Mouse (Mus musculus): ENCODE measurements around the gene Gpatch1. TPM values are rescaled to one million over a fixed set of nuclear protein-coding genes. Genes with fewer than 3 reads are reported as not detected.
"Not testable (repeated sequence)": the region's sequence is repeated elsewhere in the genome, so short reads cannot be mapped to it uniquely, and the experiment has no call there.

Gpatch1 gene
- polyA plus RNA-seq, 1 experiment from 2014 or later: 17.5 TPM

GRCm38 (mm10) chr7:35264746-35265145, 53.5 kb downstream of the Gpatch1 start:
- Histone ChIP-seq H3K4me1 (ENCODE audit: control insufficient read depth, insufficient read depth, low read depth, low read length) (peaks cover 2% of the 10 kb centered on the region; the same call in 1 of the 2 replicates), H3K36me3 (ENCODE audit: control insufficient read depth, insufficient read depth, low read length) (no peaks in the 10 kb centered on the region), H3K4me3 (ENCODE audit: low read length) (no peak overlapping the region), H3K27me3 (replicated peaks; ENCODE audit: control insufficient read depth, insufficient read depth, low read length) (no peaks in the 10 kb centered on the region), H3K27ac (ENCODE audit: low read depth, low read length) (no peak overlapping the region), H3K9ac (ENCODE audit: low read depth, low read length) (no peak overlapping the region), H3K4me2 (ENCODE audit: low read length) (no peak overlapping the region), H3K9me3 (ENCODE audit: control insufficient read depth, low read length) (no peaks in the 10 kb centered on the region)
- no peak for ATAC-seq
- 9% methylated on average over 7 of the region's 7 CpGs for WGBS

- no peaks in the 10 kb centered on the region for H3K4me1 ChIP-seq (ENCODE audit: control insufficient read depth, insufficient read depth, low read depth, low read length)
- no peak overlapping the region for H3K9ac ChIP-seq (ENCODE audit: low read depth, low read length)
- no peak overlapping the region for H3K27ac ChIP-seq (ENCODE audit: low read depth, low read length)
- ATAC-seq: no peak
- no peaks in the 10 kb centered on the region for H3K27me3 ChIP-seq (replicated peaks; ENCODE audit: control insufficient read depth, insufficient read depth, low read length)
- WGBS: 84% methylated on average over 15 of the region's 15 CpGs
- H3K4me3 ChIP-seq (ENCODE audit: low read length): no peak overlapping the region
- H3K4me2 ChIP-seq (ENCODE audit: low read length): no peak overlapping the region
- H3K36me3 ChIP-seq (ENCODE audit: control insufficient read depth, insufficient read depth, low read length): no peaks in the 10 kb centered on the region
- no peaks in the 10 kb centered on the region for H3K9me3 ChIP-seq (ENCODE audit: control insufficient read depth, low read length)
These were observed 54.4 kb downstream of the Gpatch1 start for GRCm38 (mm10) chr7:35263595-35264489.

GRCm38 (mm10) chr7:35259384-35259783, 58.9 kb downstream of the Gpatch1 start:
- Histone ChIP-seq H3K4me1 (ENCODE audit: control insufficient read depth, insufficient read depth, low read depth, low read length) (no peaks in the 10 kb centered on the region), H3K4me3 (ENCODE audit: low read length) (no peak overlapping the region), H3K4me2 (ENCODE audit: low read length) (no peak overlapping the region), H3K36me3 (ENCODE audit: control insufficient read depth, insufficient read depth, low read length) (no peaks in the 10 kb centered on the region), H3K9ac (ENCODE audit: low read depth, low read length) (no peak overlapping the region), H3K27me3 (replicated peaks; ENCODE audit: control insufficient read depth, insufficient read depth, low read length) (no peaks in the 10 kb centered on the region), H3K9me3 (ENCODE audit: control insufficient read depth, low read length) (no peaks in the 10 kb centered on the region), H3K27ac (ENCODE audit: low read depth, low read length) (no peak overlapping the region)
- no peak for ATAC-seq
- WGBS: 95% methylated on average over 8 of the region's 8 CpGs

GRCm38 (mm10) chr7:35258294-35258693, 59.9 kb downstream of the Gpatch1 start:
- 44% methylated on average over 7 of the region's 7 CpGs for WGBS
- H3K4me3 ChIP-seq (ENCODE audit: low read length): no peak overlapping the region
- H3K9ac ChIP-seq (ENCODE audit: low read depth, low read length): no peak overlapping the region
- ATAC-seq: no peak
- H3K9me3 ChIP-seq (ENCODE audit: control insufficient read depth, low read length): no peaks in the 10 kb centered on the region
- H3K27me3 ChIP-seq (replicated peaks; ENCODE audit: control insufficient read depth, insufficient read depth, low read length): no peaks in the 10 kb centered on the region
- no peak overlapping the region for H3K27ac ChIP-seq (ENCODE audit: low read depth, low read length)
- H3K4me2 ChIP-seq (ENCODE audit: low read length): no peak overlapping the region
- H3K36me3 ChIP-seq (ENCODE audit: control insufficient read depth, insufficient read depth, low read length): no peaks in the 10 kb centered on the region
- H3K4me1 ChIP-seq (ENCODE audit: control insufficient read depth, insufficient read depth, low read depth, low read length): no peaks in the 10 kb centered on the region

GRCm38 (mm10) chr7:35252041-35252558, 66.1 kb downstream of the Gpatch1 start:
- Histone ChIP-seq H3K4me2 (ENCODE audit: low read length) (peak overlapping the region; percentile 58), H3K27ac (ENCODE audit: low read depth, low read length) (no peak overlapping the region), H3K36me3 (ENCODE audit: control insufficient read depth, insufficient read depth, low read length) (no peaks in the 10 kb centered on the region), H3K9me3 (ENCODE audit: control insufficient read depth, low read length) (no peaks in the 10 kb centered on the region), H3K4me1 (ENCODE audit: control insufficient read depth, insufficient read depth, low read depth, low read length) (no peaks in the 10 kb centered on the region; the same call in 1 of the 2 replicates), H3K4me3 (ENCODE audit: low read length) (peak overlapping the region; percentile 25), H3K9ac (ENCODE audit: low read depth, low read length) (peak overlapping the region; percentile 47), H3K27me3 (replicated peaks; ENCODE audit: control insufficient read depth, insufficient read depth, low read length) (no peaks in the 10 kb centered on the region)
- WGBS: 5% methylated on average over 13 of the region's 13 CpGs
- peak; percentile 90 for ATAC-seq

- H3K4me2 ChIP-seq (ENCODE audit: low read length); H3K36me3 ChIP-seq (ENCODE audit: control insufficient read depth, insufficient read depth, low read length); H3K27ac ChIP-seq (ENCODE audit: low read depth, low read length); H3K27me3 ChIP-seq (replicated peaks; ENCODE audit: control insufficient read depth, insufficient read depth, low read length); H3K9me3 ChIP-seq (ENCODE audit: control insufficient read depth, low read length); H3K9ac ChIP-seq (ENCODE audit: low read depth, low read length); ATAC-seq; H3K4me3 ChIP-seq (ENCODE audit: low read length); H3K4me1 ChIP-seq (ENCODE audit: control insufficient read depth, insufficient read depth, low read depth, low read length): not testable (repeated sequence)
- WGBS: 60% methylated on average over 2 of the region's 3 CpGs
These were observed 80.3 kb downstream of the Gpatch1 start for GRCm38 (mm10) chr7:35237935-35238334.

- Histone ChIP-seq H3K27me3 (replicated peaks; ENCODE audit: control insufficient read depth, insufficient read depth, low read length) (no peaks in the 10 kb centered on the region), H3K36me3 (ENCODE audit: control insufficient read depth, insufficient read depth, low read length) (no peaks in the 10 kb centered on the region), H3K4me2 (ENCODE audit: low read length) (peak overlapping the region; percentile 63), H3K9ac (ENCODE audit: low read depth, low read length) (peak overlapping the region; percentile 66), H3K4me3 (ENCODE audit: low read length) (peak overlapping the region; percentile 65), H3K9me3 (ENCODE audit: control insufficient read depth, low read length) (peaks cover 4% of the 10 kb centered on the region; the same call in 1 of the 2 replicates), H3K4me1 (ENCODE audit: control insufficient read depth, insufficient read depth, low read depth, low read length) (peaks cover 5% of the 10 kb centered on the region), H3K27ac (ENCODE audit: low read depth, low read length) (peak overlapping the region; percentile 88)
- peak; percentile 72 for ATAC-seq
- 13% methylated on average over 9 of the region's 9 CpGs for WGBS
These were observed 82.9 kb downstream of the Gpatch1 start for GRCm38 (mm10) chr7:35235308-35235707.

GRCm38 (mm10) chr7:35234361-35235245, 83.6 kb downstream of the Gpatch1 start:
- Histone ChIP-seq H3K9ac (ENCODE audit: low read depth, low read length) (peak overlapping the region; percentile 79), H3K36me3 (ENCODE audit: control insufficient read depth, insufficient read depth, low read length) (no peaks in the 10 kb centered on the region), H3K4me2 (ENCODE audit: low read length) (peak overlapping the region; percentile 63), H3K9me3 (ENCODE audit: control insufficient read depth, low read length) (peaks cover 4% of the 10 kb centered on the region; the same call in 1 of the 2 replicates), H3K27ac (ENCODE audit: low read depth, low read length) (peak overlapping the region; percentile 96), H3K27me3 (replicated peaks; ENCODE audit: control insufficient read depth, insufficient read depth, low read length) (no peaks in the 10 kb centered on the region), H3K4me3 (ENCODE audit: low read length) (peak overlapping the region; percentile 65), H3K4me1 (ENCODE audit: control insufficient read depth, insufficient read depth, low read depth, low read length) (peaks cover 5% of the 10 kb centered on the region)
- WGBS: under 1% methylated on average over 45 of the region's 45 CpGs
- peak; percentile 96 for ATAC-seq
